Mouse (Mus musculus) midbrain, embryonic 13.5 days (tissue): ENCODE data around the gene Ccdc86. TPM values are rescaled to one million over a fixed set of nuclear protein-coding genes. Genes with fewer than 3 reads are reported as not detected.

Experiments used
- ATAC-seq: fragments of 200-750 bp; cut with Nextera tagmentation; 2 replicates; pipeline ENCODE4 v1.8.0; 2017; ENCODE audit warnings: mild to moderate bottlenecking, moderate TSS enrichment, moderate library complexity
- H3K27ac ChIP-seq: fragments of 300-500 bp; sonication (generic); 2 replicates; pipeline ENCODE4 v1.5.1; 2015; ENCODE audit warnings: inconsistent platforms, mild to moderate bottlenecking, moderate library complexity
- H3K27me3 ChIP-seq: fragments of 300-500 bp; sonication (generic); 2 replicates; pipeline ENCODE4 v1.6.1; 2015; ENCODE audit warnings: mild to moderate bottlenecking, inconsistent platforms
- H3K36me3 ChIP-seq: fragments of 300-500 bp; sonication (generic); 2 replicates; pipeline ENCODE4 v1.6.1; 2015; ENCODE audit warnings: mild to moderate bottlenecking, inconsistent platforms
- H3K4me1 ChIP-seq: fragments of 300-500 bp; sonication (generic); replicated peaks from 2 replicates; pipeline ENCODE4 v1.6.1; 2015; ENCODE audit warnings: inconsistent platforms
- H3K4me2 ChIP-seq: fragments of 300-500 bp; sonication (generic); replicated peaks from 2 replicates; pipeline ENCODE4 v1.6.1; 2015; ENCODE audit warnings: moderate library complexity, mild to moderate bottlenecking, inconsistent platforms
- H3K4me3 ChIP-seq: fragments of 300-500 bp; sonication (generic); replicated peaks from 2 replicates; pipeline ENCODE4 v1.5.1; 2015; ENCODE audit warnings: mild to moderate bottlenecking, inconsistent platforms
- H3K9ac ChIP-seq: fragments of 300-500 bp; sonication (generic); replicated peaks from 2 replicates; pipeline ENCODE4 v1.6.1; 2015; ENCODE audit warnings: mild to moderate bottlenecking, inconsistent platforms
- H3K9me3 ChIP-seq: fragments of 300-500 bp; sonication (generic); 2 replicates; pipeline ENCODE4 v1.6.1; 2016; ENCODE audit warnings: mild to moderate bottlenecking, inconsistent platforms
- WGBS: fragments of 180-500 bp; shearing (Covaris S2); methylation state at CpG from one replicate; pipeline ENCODE4 v1.1.7; 2015; 5-methylcytosine and 5-hydroxymethylcytosine counted together
- polyA plus RNA-seq: library from polyadenylated mRNA; unstranded; fragments of >200 nt; fragmentation: Nextera tagmentation; extraction: Ambion mirVana; gene quantifications from 2 replicates; pipeline ENCODE4 v1.2.1, GENCODE M21; 2015

Gene Ccdc86
- polyA plus RNA-seq, 1 experiment from 2014 or later: 16.2 TPM

DNA sequence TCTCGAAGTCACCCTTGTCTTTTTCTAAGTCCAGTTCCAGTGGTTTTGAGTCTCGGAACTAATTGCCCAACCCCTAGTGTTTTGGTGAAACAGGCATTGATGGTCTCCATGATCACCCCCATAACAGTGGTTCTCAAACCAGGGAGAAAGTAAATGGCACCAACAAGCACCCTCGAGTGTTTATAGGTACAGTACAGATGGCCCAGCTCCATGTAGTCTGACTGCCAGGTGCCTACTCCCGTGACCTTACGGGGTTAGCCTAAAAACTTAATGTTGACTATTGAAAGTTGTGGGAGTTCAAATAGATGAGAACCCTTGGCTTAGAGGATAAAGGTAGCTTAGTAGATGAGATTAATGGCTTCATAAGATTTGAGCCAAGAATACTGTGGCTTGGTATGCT, 48.0 kb downstream of the Ccdc86 start:
- WGBS: 98% methylated on average over 5 of the region's 5 CpGs
- H3K4me3 ChIP-seq: no peak overlapping the region
- H3K36me3 ChIP-seq: peaks cover 88% of the 10 kb centered on the region
- H3K4me2 ChIP-seq: no peak overlapping the region
- no peak overlapping the region for H3K9ac ChIP-seq
- H3K4me1 ChIP-seq: peaks cover 16% of the 10 kb centered on the region
- ATAC-seq: no peak
- no peak overlapping the region for H3K27ac ChIP-seq
- H3K9me3 ChIP-seq: no peaks in the 10 kb centered on the region
- no peaks in the 10 kb centered on the region for H3K27me3 ChIP-seq

DNA sequence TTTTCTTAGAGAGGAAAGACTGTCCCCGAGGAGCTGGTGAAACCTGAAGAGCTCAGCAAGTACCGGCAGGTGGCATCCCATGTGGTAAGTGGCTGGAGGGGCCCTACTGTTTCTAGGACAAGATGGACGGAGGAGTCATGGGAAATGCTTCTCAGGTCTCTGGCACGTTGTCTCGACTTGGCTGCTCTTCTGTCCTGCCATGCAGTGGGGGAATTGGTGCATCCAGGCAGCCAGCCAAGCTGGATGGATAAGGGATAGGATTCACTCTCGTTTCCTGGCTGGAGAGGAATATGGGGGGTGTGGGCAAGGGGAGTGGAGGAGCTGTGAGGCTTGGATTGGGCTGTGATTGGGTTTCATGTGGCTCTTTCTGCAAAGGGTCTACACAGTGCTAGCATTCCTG, 48.8 kb downstream of the Ccdc86 start:
- 86% methylated on average over 6 of the region's 6 CpGs for WGBS
- Histone ChIP-seq H3K4me2 (no peak overlapping the region), H3K27me3 (no peaks in the 10 kb centered on the region), H3K36me3 (peaks cover 81% of the 10 kb centered on the region), H3K9me3 (no peaks in the 10 kb centered on the region), H3K4me3 (no peak overlapping the region), H3K9ac (no peak overlapping the region), H3K4me1 (peaks cover 21% of the 10 kb centered on the region), H3K27ac (no peak overlapping the region)
- ATAC-seq: no peak

DNA sequence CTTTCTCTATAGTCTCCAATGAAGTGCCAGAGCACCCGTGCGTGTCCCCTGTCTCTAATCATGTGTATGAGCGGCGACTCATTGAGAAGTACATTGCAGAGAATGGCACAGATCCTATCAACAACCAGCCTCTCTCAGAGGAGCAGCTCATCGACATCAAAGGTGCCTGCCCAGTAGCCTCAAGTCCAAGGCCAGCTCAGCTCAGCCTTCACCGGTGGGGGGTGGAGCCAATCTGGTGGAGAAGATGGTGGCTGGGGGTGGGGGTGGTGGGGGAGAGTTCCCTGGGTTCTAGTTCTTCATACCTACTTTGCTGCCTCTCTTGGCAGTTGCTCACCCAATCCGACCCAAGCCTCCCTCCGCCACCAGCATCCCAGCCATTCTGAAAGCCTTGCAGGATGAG, 51.6 kb downstream of the Ccdc86 start:
- no peak overlapping the region for H3K4me2 ChIP-seq
- H3K27ac ChIP-seq: no peak overlapping the region
- no peaks in the 10 kb centered on the region for H3K9me3 ChIP-seq
- 89% methylated on average over 8 of the region's 8 CpGs for WGBS
- no peak overlapping the region for H3K4me3 ChIP-seq
- H3K27me3 ChIP-seq: no peaks in the 10 kb centered on the region
- H3K4me1 ChIP-seq: peaks cover 21% of the 10 kb centered on the region
- no peak overlapping the region for H3K9ac ChIP-seq
- H3K36me3 ChIP-seq: peaks cover 52% of the 10 kb centered on the region
- ATAC-seq: no peak

DNA sequence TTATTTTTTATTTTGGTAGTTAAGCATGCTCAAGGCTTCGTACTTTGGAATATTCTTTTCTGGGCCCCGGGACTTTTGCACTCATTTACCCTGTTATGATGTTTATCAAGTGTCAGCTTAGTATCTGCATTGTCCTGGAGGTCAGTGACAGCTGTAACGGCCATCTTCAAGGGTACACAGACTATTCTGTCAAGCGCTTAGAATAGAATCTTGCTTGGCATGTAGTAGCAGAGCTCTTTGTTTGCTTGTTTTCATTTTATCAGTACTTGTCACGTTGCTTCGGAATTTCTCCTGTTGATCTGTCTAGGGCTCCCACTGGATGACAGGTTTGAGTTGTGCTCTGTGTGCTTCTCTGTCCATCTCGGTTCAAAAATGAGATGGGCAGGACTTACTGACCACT, 52.2 kb downstream of the Ccdc86 start:
- H3K4me3 ChIP-seq: peak overlapping the region; percentile 88; the same call in 1 of the 2 replicates
- H3K36me3 ChIP-seq: peaks cover 46% of the 10 kb centered on the region
- H3K9me3 ChIP-seq: no peaks in the 10 kb centered on the region
- H3K27ac ChIP-seq: no peak overlapping the region
- peak overlapping the region; percentile 95; the same call in 1 of the 2 replicates for H3K9ac ChIP-seq
- WGBS: 86% methylated on average over 7 of the region's 7 CpGs
- H3K27me3 ChIP-seq: no peaks in the 10 kb centered on the region
- peak overlapping the region; percentile 92 for H3K4me2 ChIP-seq
- no peak for ATAC-seq
- H3K4me1 ChIP-seq: peaks cover 21% of the 10 kb centered on the region

DNA sequence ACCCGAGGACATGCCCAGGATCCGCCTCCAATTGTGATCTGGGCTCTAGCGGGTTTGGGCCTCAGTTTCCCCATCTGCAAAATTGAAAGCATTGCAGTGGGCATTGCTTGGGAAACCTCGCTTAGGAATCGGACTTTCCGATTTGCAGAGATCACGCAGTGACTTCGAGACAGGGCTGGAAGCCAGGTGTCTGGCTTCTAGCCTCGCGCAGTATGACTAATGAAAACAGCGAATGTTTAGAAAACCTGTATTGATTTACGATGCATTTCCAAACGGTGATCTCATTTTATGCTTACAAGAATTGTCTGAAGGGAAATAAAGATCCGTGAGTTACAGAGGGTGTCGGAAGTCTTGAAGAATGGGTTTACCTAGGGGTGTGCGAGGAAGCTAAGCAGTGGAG, 53.4 kb downstream of the Ccdc86 start:
- Histone ChIP-seq H3K9ac (peak overlapping the region; percentile 95), H3K4me1 (peaks cover 21% of the 10 kb centered on the region), H3K27me3 (no peaks in the 10 kb centered on the region), H3K4me2 (peak overlapping the region; percentile 92), H3K9me3 (no peaks in the 10 kb centered on the region), H3K27ac (peak overlapping the region; percentile 94), H3K4me3 (peak overlapping the region; percentile 88), H3K36me3 (peaks cover 35% of the 10 kb centered on the region)
- WGBS: 2% methylated on average over 16 of the region's 16 CpGs
- no peak for ATAC-seq

DNA sequence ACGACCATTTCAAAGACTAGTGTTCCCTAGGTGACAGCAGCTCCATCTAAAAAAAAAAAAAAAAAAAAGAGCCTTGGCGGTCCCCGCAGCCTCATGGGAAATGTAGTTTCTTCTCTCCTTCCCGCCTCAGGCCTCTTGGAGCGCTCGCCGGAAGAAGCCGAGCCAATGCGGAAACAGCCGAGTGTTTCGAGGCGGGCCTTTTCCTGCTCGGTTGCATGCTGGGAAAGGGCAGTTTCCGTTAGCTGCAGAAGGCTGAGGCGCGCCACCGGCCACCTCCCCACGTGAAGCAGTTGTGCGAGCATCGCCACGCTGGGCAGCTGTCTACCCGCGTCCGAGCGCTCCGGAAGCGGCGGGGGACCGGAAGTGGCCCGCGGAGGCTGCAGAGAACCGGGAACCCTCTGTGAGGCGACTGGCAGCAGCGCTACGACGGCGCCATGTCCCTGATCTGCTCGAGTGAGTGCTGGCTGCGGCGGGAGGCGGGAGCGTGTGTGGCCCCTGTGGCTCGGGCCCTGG, 54.0 kb downstream of the Ccdc86 start, which contains the start of gene Prpf19:
Prpf19 (plus strand) TSS at position 216 of the 513 bp plus-strand sequence.
- Histone ChIP-seq H3K27me3 (no peaks in the 10 kb centered on the region), H3K4me2 (peak within 1 kb of the TSS; percentile 92), H3K27ac (peak within 1 kb of the TSS; percentile 94), H3K4me1 (peaks cover 21% of the 10 kb centered on the region), H3K36me3 (peaks cover 28% of the 10 kb centered on the region), H3K9ac (peak within 1 kb of the TSS; percentile 95), H3K4me3 (peak within 1 kb of the TSS; percentile 88), H3K9me3 (no peaks in the 10 kb centered on the region)
- under 1% methylated on average over 42 of the region's 43 CpGs for WGBS
- ATAC-seq: peak; percentile 97

DNA sequence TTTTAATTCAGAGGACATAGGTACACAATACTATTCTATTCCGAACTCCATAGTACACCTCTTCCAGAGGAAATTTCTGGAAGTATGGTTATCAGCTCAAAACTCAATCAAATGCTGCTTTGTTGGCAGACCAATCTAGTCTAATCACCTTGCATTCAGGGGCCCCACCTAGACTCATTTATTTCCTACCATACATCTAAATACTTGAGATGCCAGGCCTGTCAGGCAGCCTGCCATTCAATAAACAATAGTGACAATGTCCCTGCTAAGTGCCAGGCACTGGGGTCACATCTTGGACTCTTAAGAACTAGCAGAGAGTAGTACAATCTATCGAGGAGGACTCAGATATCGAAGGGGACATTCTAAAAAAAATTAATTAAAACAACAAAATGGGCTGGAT, 56.9 kb downstream of the Ccdc86 start:
- H3K9me3 ChIP-seq: no peaks in the 10 kb centered on the region
- WGBS: 85% methylated on average over 3 of the region's 3 CpGs

More for the DNA sequence above, 56.9 kb downstream of the Ccdc86 start:
- no peak overlapping the region for H3K4me3 ChIP-seq
- peaks cover 16% of the 10 kb centered on the region for H3K4me1 ChIP-seq
- no peak for ATAC-seq
- H3K27me3 ChIP-seq: no peaks in the 10 kb centered on the region
- H3K36me3 ChIP-seq: 0 out of 2 replicates have a peak, but pooled peaks cover under 1% of the 10 kb centered on the region
- no peak overlapping the region for H3K27ac ChIP-seq
- H3K4me2 ChIP-seq: no peak overlapping the region
- no peak overlapping the region for H3K9ac ChIP-seq

Other genes with a start within 250 kb of the Ccdc86 start
- 0.24 TPM in 2 replicates for gene Cd5, start 210.3 kb downstream of the Ccdc86 start, polyA plus RNA-seq
- gene Cd6, start 119.2 kb downstream of the Ccdc86 start, polyA plus RNA-seq: not detected in 2 replicates
- gene Slc15a3, start 109.5 kb downstream of the Ccdc86 start, polyA plus RNA-seq: 0.28 and 0.59 TPM in 2 replicates
- gene Tmem132a, start 79.3 kb downstream of the Ccdc86 start, polyA plus RNA-seq: 196 and 215 TPM in 2 replicates
- gene Tmem109, start 67.3 kb downstream of the Ccdc86 start, polyA plus RNA-seq: 34.4 and 35.0 TPM in 2 replicates
- 45.4 and 49.5 TPM in 2 replicates for gene Prpf19, start 54.0 kb downstream of the Ccdc86 start, polyA plus RNA-seq
- not detected in 2 replicates for gene Zp1, start 28.6 kb downstream of the Ccdc86 start, polyA plus RNA-seq
- gene Ptgdr2, start 12.1 kb downstream of the Ccdc86 start, polyA plus RNA-seq: 0.22 and 0.24 TPM in 2 replicates
- gene Ms4a10, start 25.4 kb upstream of the Ccdc86 start, polyA plus RNA-seq: not detected in 2 replicates
- not detected in 2 replicates for gene Ms4a15, start 44.0 kb upstream of the Ccdc86 start, polyA plus RNA-seq
- not detected in 2 replicates for gene Ms4a18, start 68.8 kb upstream of the Ccdc86 start, polyA plus RNA-seq
- gene Ms4a8a, start 131.8 kb upstream of the Ccdc86 start, polyA plus RNA-seq: not detected in 2 replicates
- gene 1700017D01Rik, start 181.6 kb upstream of the Ccdc86 start, polyA plus RNA-seq: not detected in 2 replicates
- gene 1700025F22Rik, start 216.1 kb upstream of the Ccdc86 start, polyA plus RNA-seq: not detected in 2 replicates
- gene Ms4a13, start 247.5 kb upstream of the Ccdc86 start, polyA plus RNA-seq: not detected in 2 replicates